Mouse (Mus musculus) kidney, adult 2 months (tissue): ENCODE data around the gene Pih1d2. TPM values are rescaled to one million over a fixed set of nuclear protein-coding genes. Genes with fewer than 3 reads are reported as not detected.

ENCODE experiments used
- DNase-seq: peaks from one replicate; pipeline ENCODE4 v3.0.0; 2021
- H3K27ac ChIP-seq: fragments of 200-500 bp; 2 replicates; pipeline ENCODE4 v1.5.1; 2012; ENCODE audit warnings: low read depth, low read length, control low read depth, inconsistent platforms; ENCODE audit not compliant: insufficient read depth
- H3K27me3 ChIP-seq: fragments of 200-500 bp; replicated peaks from 2 replicates; pipeline ENCODE4 v1.6.1; 2012; ENCODE audit warnings: mild to moderate bottlenecking, moderate library complexity, low read length, inconsistent platforms; ENCODE audit not compliant: control insufficient read depth, insufficient read depth
- H3K36me3 ChIP-seq: fragments of 200-500 bp; 2 replicates; pipeline ENCODE4 v1.6.1; 2012; ENCODE audit warnings: mild to moderate bottlenecking, moderate library complexity, low read length, inconsistent platforms; ENCODE audit not compliant: control insufficient read depth, insufficient read depth
- H3K4me1 ChIP-seq: fragments of 200-500 bp; 2 replicates; pipeline ENCODE4 v1.6.1; 2011; ENCODE audit warnings: low read length; ENCODE audit not compliant: control insufficient read depth, insufficient read depth
- H3K4me3 ChIP-seq: fragments of 200-500 bp; 2 replicates; pipeline ENCODE4 v1.5.1; 2011; ENCODE audit warnings: mild to moderate bottlenecking, low read depth, low read length, control low read depth; ENCODE audit not compliant: insufficient read depth
- CTCF ChIP-seq: fragments of 200-500 bp; conservative IDR thresholded peaks from 2 replicates; pipeline ENCODE4 v1.5.1; 2011; ENCODE audit warnings: low read depth, mild to moderate bottlenecking, control low read depth, low read length, moderate library complexity, mixed read lengths; ENCODE audit not compliant: insufficient read depth, insufficient read length
- POLR2A ChIP-seq: fragments of 200-500 bp; IDR thresholded peaks from one replicate; pipeline ENCODE4 v1.6.1; 2011; ENCODE audit warnings: low read depth, low read length, control low read depth
- WGBS: fragments of 180-500 bp; shearing (Covaris S2); methylation state at CpG from one replicate; pipeline ENCODE4 v1.1.7; 2018; 5-methylcytosine and 5-hydroxymethylcytosine counted together
- polyA plus RNA-seq: library from polyadenylated mRNA; depleted of rRNA; stranded (reverse); fragments of >200 nt; gene quantifications from 2 replicates; pipeline ENCODE4 v1.2.3, GENCODE M21; 2012

The Pih1d2 gene
- polyA plus RNA-seq, 1 experiment, result 2.1 TPM

- peaks cover 2% of the 10 kb centered on the region; the same call in 1 of the 2 replicates for H3K36me3 ChIP-seq
- no peak for DNase-seq
- peak overlapping the region; percentile 69 for H3K27ac ChIP-seq
- H3K4me3 ChIP-seq, result peak overlapping the region; percentile 89
- TF ChIP-seq CTCF (no peak), POLR2A (no peak)
- WGBS, result 19% methylated on average over 5 of the region's 5 CpGs
- peaks cover 3% of the 10 kb centered on the region; the same call in 1 of the 2 replicates for H3K4me1 ChIP-seq
- no peaks in the 10 kb centered on the region for H3K27me3 ChIP-seq
Observed at GRCm38 (mm10) chr9:50658391-50658790, 41.3 kb downstream of the Pih1d2 start.

GRCm38 (mm10) chr9:50658941-50659388 lies 41.8 kb downstream of the Pih1d2 start:
- DNase-seq, result peak; percentile 39
- H3K27ac ChIP-seq, result peak overlapping the region; percentile 69

GRCm38 (mm10) chr9:50659392-50660217 lies 42.5 kb downstream of the Pih1d2 start, which contains the start of gene Dlat:
Gene Dlat, minus strand, starts transcription at chr9:50659780.
- Histone ChIP-seq H3K27me3 (no peaks in the 10 kb centered on the region), H3K4me1 (peaks cover 3% of the 10 kb centered on the region; the same call in 1 of the 2 replicates), H3K4me3 (peak within 1 kb of the TSS; percentile 89), H3K27ac (peak within 1 kb of the TSS; percentile 93), H3K36me3 (no peaks in the 10 kb centered on the region; the same call in 1 of the 2 replicates)
- DNase-seq, result peak; percentile 93
- WGBS, result under 1% methylated on average over 63 of the region's 63 CpGs
- TF ChIP-seq CTCF (no peak), POLR2A (peak; percentile 72)

More at GRCm38 (mm10) chr9:50658941-50659388, 41.8 kb downstream of the Pih1d2 start:
- Histone ChIP-seq H3K27me3 (no peaks in the 10 kb centered on the region), H3K4me3 (peak overlapping the region; percentile 89), H3K4me1 (peaks cover 3% of the 10 kb centered on the region; the same call in 1 of the 2 replicates), H3K36me3 (peaks cover 2% of the 10 kb centered on the region; the same call in 1 of the 2 replicates)
- TF ChIP-seq CTCF, result no peak
- TF ChIP-seq POLR2A, result no peak
- WGBS, result under 1% methylated on average over 28 of the region's 28 CpGs

GRCm38 (mm10) chr9:50660431-50660830 lies 43.3 kb downstream of the Pih1d2 start:
- DNase-seq, result peak; percentile 80
- no peak overlapping the region; the same call in 1 of the 2 replicates for H3K27ac ChIP-seq

GRCm38 (mm10) chr9:50664826-50665225 lies 47.7 kb downstream of the Pih1d2 start:
- Histone ChIP-seq H3K4me3 (no peak overlapping the region), H3K27ac (no peak overlapping the region), H3K36me3 (no peaks in the 10 kb centered on the region; the same call in 1 of the 2 replicates), H3K4me1 (no peaks in the 10 kb centered on the region; the same call in 1 of the 2 replicates), H3K27me3 (no peaks in the 10 kb centered on the region)
- WGBS, result 86% methylated on average over 5 of the region's 5 CpGs
- no peak for DNase-seq
- TF ChIP-seq CTCF (no peak), POLR2A (no peak)

More at GRCm38 (mm10) chr9:50660431-50660830, 43.3 kb downstream of the Pih1d2 start:
- Histone ChIP-seq H3K4me1 (peaks cover 3% of the 10 kb centered on the region; the same call in 1 of the 2 replicates), H3K27me3 (no peaks in the 10 kb centered on the region), H3K36me3 (no peaks in the 10 kb centered on the region; the same call in 1 of the 2 replicates), H3K4me3 (peak overlapping the region; percentile 32)
- no peak for TF ChIP-seq CTCF
- no peak for TF ChIP-seq POLR2A
- 6% methylated on average over 12 of the region's 12 CpGs for WGBS

- H3K36me3 ChIP-seq, result no peaks in the 10 kb centered on the region; the same call in 1 of the 2 replicates
- no peak for TF ChIP-seq POLR2A
- no peak for TF ChIP-seq CTCF
- no peak overlapping the region for H3K27ac ChIP-seq
- DNase-seq, result no peak
- 76% methylated on average over 6 of the region's 6 CpGs for WGBS
- no peaks in the 10 kb centered on the region for H3K27me3 ChIP-seq
- H3K4me3 ChIP-seq, result no peak overlapping the region
- no peaks in the 10 kb centered on the region for H3K4me1 ChIP-seq
Observed at GRCm38 (mm10) chr9:50666442-50666841, 49.3 kb downstream of the Pih1d2 start.
